Mouse (Mus musculus) midbrain, embryonic 12.5 days (tissue): ENCODE results near the gene Chrna9. TPM values are rescaled to one million over a fixed set of nuclear protein-coding genes. Genes with fewer than 3 reads are reported as not detected.

Experiments
- ATAC-seq: fragments of 200-750 bp; cut with Nextera tagmentation; 2 replicates; pipeline ENCODE4 v1.8.0; 2017; ENCODE audit warnings: low read depth, moderate TSS enrichment, moderate library complexity; ENCODE audit not compliant: low FRiP score
- H3K27ac ChIP-seq: fragments of 300-500 bp; sonication (generic); replicated peaks from 2 replicates; pipeline ENCODE4 v1.5.1; 2016; ENCODE audit warnings: mild to moderate bottlenecking
- H3K27me3 ChIP-seq: fragments of 300-500 bp; sonication (generic); 2 replicates; pipeline ENCODE4 v1.6.1; 2016; ENCODE audit warnings: mild to moderate bottlenecking
- H3K36me3 ChIP-seq: fragments of 300-500 bp; sonication (generic); 2 replicates; pipeline ENCODE4 v1.6.1; 2016
- H3K4me1 ChIP-seq: fragments of 300-500 bp; sonication (generic); 2 replicates; pipeline ENCODE4 v1.6.1; 2016
- H3K4me2 ChIP-seq: fragments of 300-500 bp; sonication (generic); replicated peaks from 2 replicates; pipeline ENCODE4 v1.6.1; 2016; ENCODE audit warnings: mild to moderate bottlenecking, moderate library complexity
- H3K4me3 ChIP-seq: fragments of 300-500 bp; sonication (generic); 2 replicates; pipeline ENCODE4 v1.5.1; 2016; ENCODE audit warnings: mild to moderate bottlenecking
- H3K9ac ChIP-seq: fragments of 300-500 bp; sonication (generic); replicated peaks from 2 replicates; pipeline ENCODE4 v1.6.1; 2016; ENCODE audit warnings: mild to moderate bottlenecking, moderate library complexity
- H3K9me3 ChIP-seq: fragments of 300-500 bp; sonication (generic); 2 replicates; pipeline ENCODE4 v1.6.1; 2016; ENCODE audit warnings: mild to moderate bottlenecking
- WGBS: fragments of 180-500 bp; shearing (Covaris S2); methylation state at CpG from one replicate; pipeline ENCODE4 v1.1.7; 2016; 5-methylcytosine and 5-hydroxymethylcytosine counted together
- polyA plus RNA-seq: library from polyadenylated mRNA; unstranded; fragments of >200 nt; fragmentation: Nextera tagmentation; extraction: Ambion mirVana; gene quantifications from 2 replicates; pipeline ENCODE4 v1.2.1, GENCODE M21; 2016

Chrna9 gene
- polyA plus RNA-seq, 1 experiment from 2014 or later, result not detected

DNA sequence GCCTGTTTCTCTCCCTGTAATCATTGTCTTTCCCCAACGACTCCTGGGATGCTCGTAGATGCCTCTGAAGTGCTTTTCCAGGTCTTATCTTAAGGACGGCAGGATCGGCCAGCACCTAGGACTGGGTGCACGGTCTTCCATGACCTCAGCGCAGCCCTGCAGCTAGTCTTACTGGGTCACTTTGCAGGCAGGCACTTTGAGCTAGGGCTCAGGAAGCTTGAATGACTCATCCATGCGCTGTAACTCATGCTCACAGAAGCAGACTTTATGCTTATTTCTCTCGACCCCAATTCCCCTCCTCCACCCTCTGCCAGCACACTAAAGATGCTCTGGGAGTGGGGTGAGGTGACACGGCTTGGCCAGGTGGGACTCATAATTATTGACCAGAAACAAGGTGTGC lies 31.9 kb upstream of the Chrna9 start:
- Histone ChIP-seq H3K27me3 (no peaks in the 10 kb centered on the region), H3K36me3 (no peaks in the 10 kb centered on the region), H3K4me3 (no peak overlapping the region), H3K27ac (no peak overlapping the region), H3K9me3 (peaks cover 22% of the 10 kb centered on the region), H3K9ac (no peak overlapping the region), H3K4me1 (peaks cover 3% of the 10 kb centered on the region; the same call in 1 of the 2 replicates), H3K4me2 (no peak overlapping the region)
- no peak for ATAC-seq
- WGBS, result 88% methylated on average over 9 of the region's 9 CpGs

GRCm38 (mm10) chr5:65904476-65904875 lies 30.2 kb upstream of the Chrna9 start:
- H3K4me2 ChIP-seq, result no peak overlapping the region
- peaks cover 3% of the 10 kb centered on the region; the same call in 1 of the 2 replicates for H3K4me1 ChIP-seq
- no peak overlapping the region for H3K27ac ChIP-seq
- H3K9ac ChIP-seq, result no peak overlapping the region
- H3K9me3 ChIP-seq, result peaks cover 22% of the 10 kb centered on the region
- no peaks in the 10 kb centered on the region for H3K27me3 ChIP-seq
- H3K36me3 ChIP-seq, result no peaks in the 10 kb centered on the region
- 92% methylated on average over 4 of the region's 4 CpGs for WGBS
- no peak for ATAC-seq
- no peak overlapping the region for H3K4me3 ChIP-seq

DNA sequence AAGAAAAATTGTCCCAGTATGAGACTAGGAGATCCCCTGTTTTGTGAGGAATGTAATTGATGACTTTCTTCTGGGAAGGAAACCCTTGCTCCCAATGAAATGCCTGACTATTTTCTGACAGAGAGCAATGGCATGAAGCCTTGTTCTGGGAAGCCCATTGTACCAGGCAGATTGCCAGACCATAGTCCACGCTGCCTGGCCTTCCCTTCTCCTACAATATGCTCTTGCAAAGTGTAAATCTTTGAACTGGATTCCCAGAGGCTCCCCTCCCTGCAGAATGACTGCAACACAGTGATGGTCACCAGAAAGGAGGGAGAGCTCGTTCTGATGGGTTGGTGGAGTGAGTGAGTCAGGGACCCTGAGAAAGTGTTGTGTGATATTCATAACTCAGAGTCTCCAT lies 26.0 kb upstream of the Chrna9 start:
- Histone ChIP-seq H3K4me3 (no peak overlapping the region), H3K9ac (no peak overlapping the region), H3K27ac (no peak overlapping the region), H3K27me3 (no peaks in the 10 kb centered on the region), H3K4me2 (no peak overlapping the region), H3K9me3 (peaks cover 16% of the 10 kb centered on the region), H3K36me3 (no peaks in the 10 kb centered on the region), H3K4me1 (no peaks in the 10 kb centered on the region)
- WGBS, result 80% methylated on average over 2 of the region's 2 CpGs
- ATAC-seq, result no peak

- 82% methylated on average over 4 of the region's 4 CpGs for WGBS
Observed at GRCm38 (mm10) chr5:65909321-65909720, 25.4 kb upstream of the Chrna9 start.

DNA sequence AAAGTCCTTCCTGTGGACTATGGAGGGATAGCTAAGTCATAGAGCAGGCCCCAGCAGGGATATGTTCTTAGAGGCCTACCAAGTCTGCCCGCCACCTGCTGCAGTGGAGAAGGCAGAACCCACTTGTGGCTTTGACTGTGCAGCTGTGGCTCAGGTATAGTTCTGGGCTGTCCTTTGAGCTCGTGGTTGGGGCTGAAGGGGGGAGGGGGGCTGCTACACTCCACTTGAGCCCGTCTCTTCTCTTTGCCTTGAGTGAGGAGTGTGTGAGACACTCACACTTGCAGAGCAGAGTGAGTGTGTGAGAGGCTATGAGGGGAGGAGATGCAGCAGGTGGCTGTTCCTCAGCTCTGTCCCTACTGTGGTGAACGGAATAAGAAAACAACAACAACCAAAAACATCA lies 24.3 kb upstream of the Chrna9 start:
- WGBS, result 75% methylated on average over 4 of the region's 4 CpGs
- Histone ChIP-seq H3K9ac (no peak overlapping the region), H3K4me2 (no peak overlapping the region), H3K27me3 (no peaks in the 10 kb centered on the region), H3K4me1 (no peaks in the 10 kb centered on the region), H3K9me3 (0 out of 2 replicates have a peak, but pooled peaks cover 5% of the 10 kb centered on the region), H3K27ac (no peak overlapping the region), H3K4me3 (no peak overlapping the region), H3K36me3 (no peaks in the 10 kb centered on the region)
- no peak for ATAC-seq

More at GRCm38 (mm10) chr5:65909321-65909720, 25.4 kb upstream of the Chrna9 start:
- H3K9me3 ChIP-seq, result peaks cover 15% of the 10 kb centered on the region
- no peak overlapping the region for H3K4me3 ChIP-seq
- ATAC-seq, result no peak
- no peak overlapping the region for H3K4me2 ChIP-seq
- no peaks in the 10 kb centered on the region for H3K4me1 ChIP-seq
- no peak overlapping the region for H3K9ac ChIP-seq
- H3K27me3 ChIP-seq, result no peaks in the 10 kb centered on the region
- no peaks in the 10 kb centered on the region for H3K36me3 ChIP-seq
- no peak overlapping the region for H3K27ac ChIP-seq

DNA sequence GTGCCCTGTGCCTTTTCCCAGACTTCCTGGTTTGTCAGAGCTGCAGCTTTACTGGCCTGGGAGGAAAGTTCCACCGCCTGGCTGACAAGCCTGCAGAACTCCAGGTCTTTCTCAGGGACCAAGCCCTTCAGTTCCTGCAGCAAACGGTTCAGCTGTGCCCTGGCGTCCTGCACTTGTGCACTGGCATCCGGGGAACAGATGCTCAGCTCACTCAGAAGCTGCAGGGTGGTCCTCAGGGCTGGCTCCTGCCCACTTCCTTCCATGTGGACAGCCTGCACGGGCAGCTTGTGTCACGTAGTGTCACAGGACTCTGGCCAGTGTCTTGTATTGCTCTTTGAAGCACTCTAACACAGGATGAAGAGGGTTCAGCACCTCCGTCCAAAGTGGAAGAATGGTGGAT lies 23.0 kb upstream of the Chrna9 start:
- Histone ChIP-seq H3K27ac (no peak overlapping the region), H3K27me3 (no peaks in the 10 kb centered on the region), H3K4me2 (no peak overlapping the region), H3K9ac (no peak overlapping the region), H3K9me3 (0 out of 2 replicates have a peak, but pooled peaks cover under 1% of the 10 kb centered on the region), H3K36me3 (no peaks in the 10 kb centered on the region), H3K4me3 (no peak overlapping the region), H3K4me1 (no peaks in the 10 kb centered on the region)
- ATAC-seq, result no peak
- 88% methylated on average over 7 of the region's 7 CpGs for WGBS

DNA sequence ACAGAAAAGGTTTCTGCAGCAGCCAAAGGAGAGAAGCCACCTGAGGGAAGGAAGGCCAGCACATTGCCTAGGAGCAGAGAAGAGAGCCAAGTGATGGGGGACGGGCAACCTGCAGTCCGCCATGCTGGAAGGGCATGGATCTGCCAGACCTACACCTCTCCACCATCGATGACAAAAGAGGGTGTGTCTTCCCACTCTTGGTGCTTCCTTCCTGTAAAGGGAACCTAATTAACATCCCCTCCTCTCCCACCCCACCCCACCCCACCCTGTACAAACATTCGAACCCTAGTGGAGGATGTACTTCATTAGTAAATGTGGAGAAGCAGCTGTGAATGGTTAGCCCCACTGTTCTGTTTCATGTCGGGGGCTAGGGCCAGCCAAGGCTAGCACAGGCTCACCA lies 22.5 kb upstream of the Chrna9 start:
- H3K4me3 ChIP-seq, result no peak overlapping the region
- H3K4me2 ChIP-seq, result no peak overlapping the region
- no peak overlapping the region for H3K9ac ChIP-seq
- no peaks in the 10 kb centered on the region for H3K36me3 ChIP-seq
- ATAC-seq, result no peak
- no peaks in the 10 kb centered on the region for H3K4me1 ChIP-seq
- WGBS, result 86% methylated on average over 5 of the region's 5 CpGs
- no peaks in the 10 kb centered on the region for H3K27me3 ChIP-seq
- no peaks in the 10 kb centered on the region for H3K9me3 ChIP-seq
- no peak overlapping the region for H3K27ac ChIP-seq

DNA sequence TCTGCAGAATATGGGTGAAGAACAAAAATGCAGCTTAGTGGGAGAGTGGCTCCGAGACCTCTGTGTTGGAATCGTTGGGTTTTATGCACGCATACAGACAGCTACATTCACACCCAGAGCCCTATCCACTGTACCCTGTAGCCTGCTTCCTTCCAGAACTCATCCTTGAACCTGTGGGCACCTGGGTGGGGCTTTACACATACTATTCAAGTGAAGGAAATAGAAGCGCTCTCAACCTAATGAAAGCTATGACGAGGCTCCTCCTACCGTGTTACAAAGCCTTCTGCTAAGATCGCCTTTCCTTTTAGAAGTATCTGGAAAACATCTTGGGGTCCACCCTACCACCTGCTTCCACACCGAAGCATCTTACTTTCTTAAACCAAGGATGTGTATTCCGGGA lies 21.6 kb upstream of the Chrna9 start:
- no peaks in the 10 kb centered on the region for H3K27me3 ChIP-seq
- no peak for ATAC-seq
- no peaks in the 10 kb centered on the region for H3K9me3 ChIP-seq
- no peak overlapping the region for H3K27ac ChIP-seq
- no peaks in the 10 kb centered on the region for H3K36me3 ChIP-seq
- H3K4me1 ChIP-seq, result peaks cover under 1% of the 10 kb centered on the region
- H3K4me3 ChIP-seq, result no peak overlapping the region
- 93% methylated on average over 9 of the region's 9 CpGs for WGBS
- no peak overlapping the region for H3K9ac ChIP-seq
- H3K4me2 ChIP-seq, result no peak overlapping the region

DNA sequence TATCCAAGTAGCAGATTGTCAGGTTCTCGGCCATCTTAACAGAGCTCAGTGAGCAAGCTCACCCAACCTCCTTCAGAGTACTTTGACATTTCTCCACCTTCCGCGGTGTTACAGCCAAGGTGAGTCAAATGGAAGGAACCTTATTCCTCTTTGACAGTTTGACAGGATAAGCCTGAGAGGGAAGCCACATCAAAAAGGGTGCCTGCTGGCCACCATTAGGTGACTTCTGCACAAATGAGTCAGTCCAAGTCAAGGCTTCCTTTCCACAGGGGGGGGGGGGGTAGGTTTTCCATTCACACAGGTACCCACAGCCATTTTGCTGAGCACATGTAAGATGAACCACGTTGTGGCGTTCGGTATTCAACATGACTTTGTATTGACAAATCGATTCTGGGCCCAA lies 20.4 kb upstream of the Chrna9 start:
- WGBS, result 91% methylated on average over 7 of the region's 7 CpGs
- no peak overlapping the region for H3K27ac ChIP-seq

GRCm38 (mm10) chr5:65916930-65917329 lies 17.8 kb upstream of the Chrna9 start:
- 88% methylated on average over 5 of the region's 5 CpGs for WGBS
- H3K27ac ChIP-seq, result no peak overlapping the region
- no peaks in the 10 kb centered on the region for H3K36me3 ChIP-seq
- no peak overlapping the region for H3K4me2 ChIP-seq
- H3K9me3 ChIP-seq, result no peaks in the 10 kb centered on the region
- no peak overlapping the region for H3K9ac ChIP-seq
- ATAC-seq, result no peak
- no peak overlapping the region for H3K4me3 ChIP-seq
- no peaks in the 10 kb centered on the region for H3K27me3 ChIP-seq
- H3K4me1 ChIP-seq, result peaks cover 13% of the 10 kb centered on the region

More for the DNA sequence above, 20.4 kb upstream of the Chrna9 start:
- Histone ChIP-seq H3K9ac (no peak overlapping the region), H3K4me2 (no peak overlapping the region), H3K27me3 (no peaks in the 10 kb centered on the region), H3K36me3 (no peaks in the 10 kb centered on the region), H3K4me3 (no peak overlapping the region), H3K9me3 (no peaks in the 10 kb centered on the region), H3K4me1 (peaks cover 13% of the 10 kb centered on the region)
- no peak for ATAC-seq

DNA sequence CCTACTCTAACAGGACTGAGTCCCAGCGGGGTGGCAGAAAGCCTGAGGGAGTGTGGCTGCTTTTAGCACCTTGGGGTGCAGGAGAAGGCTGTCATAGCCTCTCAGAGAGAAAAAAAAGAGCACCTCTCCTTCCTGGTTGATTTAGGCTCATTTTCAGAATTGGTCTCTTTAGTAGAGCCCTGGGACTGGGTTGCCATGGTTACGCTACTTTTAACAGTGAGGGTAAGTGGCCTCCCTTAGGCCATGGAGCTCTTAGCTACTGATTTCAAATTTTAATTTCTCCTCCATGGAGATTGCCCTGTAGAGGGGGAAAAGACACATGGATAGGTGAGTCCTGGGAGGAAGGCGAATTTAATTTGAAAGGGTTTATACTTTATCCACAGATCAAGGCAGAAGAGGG lies 16.1 kb upstream of the Chrna9 start:
- Histone ChIP-seq H3K4me2 (no peak overlapping the region), H3K27me3 (no peaks in the 10 kb centered on the region), H3K9ac (no peak overlapping the region), H3K4me1 (peaks cover 13% of the 10 kb centered on the region), H3K9me3 (no peaks in the 10 kb centered on the region), H3K36me3 (no peaks in the 10 kb centered on the region), H3K4me3 (no peak overlapping the region), H3K27ac (peak overlapping the region; percentile 69)
- WGBS, result 77% methylated on average over 3 of the region's 3 CpGs
- ATAC-seq, result peak; percentile 74; the same call in 1 of the 2 replicates

DNA sequence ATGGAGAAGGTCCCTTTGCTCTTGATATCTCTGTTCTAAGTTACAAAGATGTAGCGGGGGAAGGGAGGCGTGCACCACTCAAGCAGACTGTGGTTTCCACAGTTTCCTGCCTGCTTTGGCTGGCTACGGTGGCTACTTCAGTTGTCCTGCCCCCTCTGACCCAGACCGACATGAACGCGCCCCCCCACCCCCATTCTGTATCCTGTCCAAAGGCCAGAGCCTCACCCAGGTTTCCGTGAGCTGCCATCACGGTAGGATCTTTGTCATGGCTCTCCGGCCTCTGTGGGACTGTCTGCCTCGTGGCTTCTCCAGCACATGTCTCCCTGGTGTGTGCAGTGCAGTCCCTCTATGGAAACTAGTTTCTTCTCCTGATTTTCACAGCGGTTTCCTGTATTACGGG lies 15.4 kb upstream of the Chrna9 start:
- Histone ChIP-seq H3K4me3 (no peak overlapping the region), H3K9ac (no peak overlapping the region), H3K27me3 (no peaks in the 10 kb centered on the region), H3K4me1 (peaks cover 13% of the 10 kb centered on the region), H3K4me2 (no peak overlapping the region), H3K36me3 (no peaks in the 10 kb centered on the region), H3K9me3 (no peaks in the 10 kb centered on the region), H3K27ac (peak overlapping the region; percentile 69; the same call in 1 of the 2 replicates)
- ATAC-seq, result no peak
- 90% methylated on average over 12 of the region's 12 CpGs for WGBS

- 97% methylated on average over 3 of the region's 3 CpGs for WGBS
- Histone ChIP-seq H3K4me3 (no peak overlapping the region), H3K9me3 (no peaks in the 10 kb centered on the region), H3K9ac (no peak overlapping the region), H3K36me3 (no peaks in the 10 kb centered on the region), H3K4me1 (peaks cover 13% of the 10 kb centered on the region), H3K27ac (no peak overlapping the region), H3K27me3 (no peaks in the 10 kb centered on the region), H3K4me2 (no peak overlapping the region)
- no peak for ATAC-seq
Observed at GRCm38 (mm10) chr5:65919904-65920303, 14.8 kb upstream of the Chrna9 start.
